Mouse (Mus musculus) brain, embryonic 14.5 days (tissue): ENCODE data around the gene Exoc6.

Experiments used
- CTCF ChIP-seq: fragments of 200-500 bp; IDR thresholded peaks from 2 replicates; pipeline ENCODE4 v1.5.1; 2012; ENCODE audit warnings: inconsistent platforms, mild to moderate bottlenecking, moderate library complexity, borderline replicate concordance; ENCODE audit not compliant: insufficient read depth, insufficient read length; ENCODE audit errors: extremely low read depth
- POLR2A ChIP-seq: fragments of 200-500 bp; IDR thresholded peaks from 2 replicates; pipeline ENCODE4 v1.6.1; 2012; ENCODE audit warnings: mild to moderate bottlenecking, inconsistent platforms, borderline replicate concordance; ENCODE audit not compliant: poor library complexity, insufficient read depth, insufficient read length, severe bottlenecking; ENCODE audit errors: extremely low read depth

- TF ChIP-seq CTCF (no peak), POLR2A (no peak)
Observed at GRCm38 (mm10) chr19:37506066-37506465, 44.2 kb upstream of the Exoc6 start.
